Mouse (Mus musculus) limb, embryonic 10.5 days (tissue): ENCODE measurements around the gene Sik3. TPM values are rescaled to one million over a fixed set of nuclear protein-coding genes. Genes with fewer than 3 reads are reported as not detected.

Experiments
- DNase-seq: peaks from one replicate; pipeline ENCODE4 v3.0.0-alpha.2; 2017; ENCODE audit warnings: low spot score
- H3K27ac ChIP-seq: fragments of 300-500 bp; sonication (generic); 2 replicates; pipeline ENCODE4 v1.5.1; 2016; ENCODE audit warnings: mild to moderate bottlenecking
- H3K27me3 ChIP-seq: fragments of 300-500 bp; sonication (generic); 2 replicates; pipeline ENCODE4 v1.6.1; 2016; ENCODE audit warnings: low read depth, mild to moderate bottlenecking; ENCODE audit not compliant: poor library complexity, severe bottlenecking
- H3K36me3 ChIP-seq: fragments of 300-500 bp; sonication (generic); 2 replicates; pipeline ENCODE4 v1.6.1; 2016; ENCODE audit warnings: mild to moderate bottlenecking, moderate library complexity
- H3K4me1 ChIP-seq: fragments of 300-500 bp; sonication (generic); 2 replicates; pipeline ENCODE4 v1.6.1; 2016
- H3K4me3 ChIP-seq: fragments of 300-500 bp; sonication (generic); 2 replicates; pipeline ENCODE4 v1.5.1; 2016; ENCODE audit warnings: mild to moderate bottlenecking, moderate library complexity
- H3K9me3 ChIP-seq: fragments of 300-500 bp; sonication (generic); replicated peaks from 2 replicates; pipeline ENCODE4 v1.6.1; 2016; ENCODE audit warnings: mild to moderate bottlenecking
- WGBS: fragments of 180-500 bp; shearing (Covaris S2); methylation state at CpG from one replicate; pipeline ENCODE4 v1.1.7; 2016; 5-methylcytosine and 5-hydroxymethylcytosine counted together
- polyA plus RNA-seq: library from polyadenylated mRNA; unstranded; fragments of >200 nt; fragmentation: Nextera tagmentation; extraction: Ambion mirVana; gene quantifications from 2 replicates; pipeline ENCODE4 v1.2.1, GENCODE M21; 2016

Gene Sik3
- polyA plus RNA-seq, 1 experiment from 2014 or later = 10.6 TPM

- H3K36me3 ChIP-seq = peaks cover 16% of the 10 kb centered on the region
- H3K4me1 ChIP-seq = peaks cover 28% of the 10 kb centered on the region
- H3K27ac ChIP-seq = no peak overlapping the region
- DNase-seq = no peak
- 90% methylated on average over 9 of the region's 9 CpGs for WGBS
- H3K9me3 ChIP-seq = no peaks in the 10 kb centered on the region
- H3K4me3 ChIP-seq = no peak overlapping the region
- no peaks in the 10 kb centered on the region for H3K27me3 ChIP-seq
Observed at GRCm38 (mm10) chr9:46026058-46026849, 13.6 kb downstream of the Sik3 start.

GRCm38 (mm10) chr9:46027994-46028393 lies 15.4 kb downstream of the Sik3 start:
- WGBS = 36% methylated on average over 8 of the region's 8 CpGs

GRCm38 (mm10) chr9:46029534-46029933 lies 16.9 kb downstream of the Sik3 start:
- H3K4me1 ChIP-seq = peaks cover 54% of the 10 kb centered on the region
- no peaks in the 10 kb centered on the region for H3K9me3 ChIP-seq
- no peak for DNase-seq
- WGBS = 66% methylated on average over 6 of the region's 6 CpGs
- no peaks in the 10 kb centered on the region for H3K27me3 ChIP-seq
- peaks cover 6% of the 10 kb centered on the region; the same call in 1 of the 2 replicates for H3K36me3 ChIP-seq
- no peak overlapping the region for H3K4me3 ChIP-seq
- no peak overlapping the region for H3K27ac ChIP-seq

More at GRCm38 (mm10) chr9:46027994-46028393, 15.4 kb downstream of the Sik3 start:
- Histone ChIP-seq H3K4me1 (peaks cover 45% of the 10 kb centered on the region), H3K27ac (no peak overlapping the region), H3K9me3 (no peaks in the 10 kb centered on the region), H3K27me3 (no peaks in the 10 kb centered on the region), H3K4me3 (no peak overlapping the region), H3K36me3 (peaks cover 13% of the 10 kb centered on the region; the same call in 1 of the 2 replicates)
- DNase-seq = no peak

- H3K27ac ChIP-seq = no peak overlapping the region
- H3K27me3 ChIP-seq = no peaks in the 10 kb centered on the region
- no peak for DNase-seq
- 82% methylated on average over 5 of the region's 5 CpGs for WGBS
- H3K9me3 ChIP-seq = no peaks in the 10 kb centered on the region
- no peak overlapping the region for H3K4me3 ChIP-seq
- H3K36me3 ChIP-seq = peaks cover 6% of the 10 kb centered on the region; the same call in 1 of the 2 replicates
- peaks cover 59% of the 10 kb centered on the region for H3K4me1 ChIP-seq
Observed at GRCm38 (mm10) chr9:46030184-46030583, 17.6 kb downstream of the Sik3 start.

- Histone ChIP-seq H3K27me3 (no peaks in the 10 kb centered on the region), H3K27ac (no peak overlapping the region), H3K4me3 (no peak overlapping the region), H3K9me3 (no peaks in the 10 kb centered on the region), H3K36me3 (peaks cover 6% of the 10 kb centered on the region; the same call in 1 of the 2 replicates), H3K4me1 (peaks cover 64% of the 10 kb centered on the region)
- DNase-seq = no peak
- WGBS = 56% methylated on average over 6 of the region's 6 CpGs
Observed at GRCm38 (mm10) chr9:46030968-46031367, 18.3 kb downstream of the Sik3 start.

- no peak for DNase-seq
- H3K36me3 ChIP-seq = no peaks in the 10 kb centered on the region
- peaks cover 64% of the 10 kb centered on the region for H3K4me1 ChIP-seq
- 79% methylated on average over 6 of the region's 6 CpGs for WGBS
- H3K27ac ChIP-seq = no peak overlapping the region
- no peaks in the 10 kb centered on the region for H3K9me3 ChIP-seq
- H3K4me3 ChIP-seq = no peak overlapping the region
- no peaks in the 10 kb centered on the region for H3K27me3 ChIP-seq
Observed at GRCm38 (mm10) chr9:46032190-46032589, 19.6 kb downstream of the Sik3 start.

GRCm38 (mm10) chr9:46033058-46033457 lies 20.4 kb downstream of the Sik3 start:
- H3K27me3 ChIP-seq = no peaks in the 10 kb centered on the region
- WGBS = 22% methylated on average over 1 of the region's 1 CpGs
- H3K9me3 ChIP-seq = no peaks in the 10 kb centered on the region
- H3K27ac ChIP-seq = no peak overlapping the region
- H3K4me1 ChIP-seq = peaks cover 61% of the 10 kb centered on the region
- no peaks in the 10 kb centered on the region for H3K36me3 ChIP-seq
- H3K4me3 ChIP-seq = no peak overlapping the region
- DNase-seq = no peak

- Histone ChIP-seq H3K36me3 (no peaks in the 10 kb centered on the region), H3K9me3 (no peaks in the 10 kb centered on the region), H3K27me3 (no peaks in the 10 kb centered on the region), H3K4me3 (no peak overlapping the region), H3K4me1 (peaks cover 59% of the 10 kb centered on the region), H3K27ac (no peak overlapping the region)
- 75% methylated on average over 3 of the region's 3 CpGs for WGBS
- no peak for DNase-seq
Observed at GRCm38 (mm10) chr9:46033862-46034261, 21.2 kb downstream of the Sik3 start.

- Histone ChIP-seq H3K27me3 (no peaks in the 10 kb centered on the region), H3K36me3 (peaks cover 9% of the 10 kb centered on the region), H3K4me3 (no peak overlapping the region), H3K9me3 (no peaks in the 10 kb centered on the region), H3K4me1 (peaks cover 44% of the 10 kb centered on the region), H3K27ac (no peak overlapping the region)
- DNase-seq = no peak
- 68% methylated on average over 9 of the region's 9 CpGs for WGBS
Observed at GRCm38 (mm10) chr9:46035290-46035871, 22.8 kb downstream of the Sik3 start.

- Histone ChIP-seq H3K4me1 (peaks cover 29% of the 10 kb centered on the region), H3K36me3 (peaks cover 13% of the 10 kb centered on the region), H3K4me3 (no peak overlapping the region), H3K27me3 (no peaks in the 10 kb centered on the region), H3K9me3 (no peaks in the 10 kb centered on the region), H3K27ac (no peak overlapping the region)
- 94% methylated on average over 8 of the region's 8 CpGs for WGBS
- no peak for DNase-seq
Observed at GRCm38 (mm10) chr9:46036881-46037280, 24.3 kb downstream of the Sik3 start.

GRCm38 (mm10) chr9:46038786-46039185 lies 26.2 kb downstream of the Sik3 start:
- 97% methylated on average over 13 of the region's 13 CpGs for WGBS
- Histone ChIP-seq H3K9me3 (no peaks in the 10 kb centered on the region), H3K27ac (no peak overlapping the region), H3K36me3 (peaks cover 13% of the 10 kb centered on the region), H3K27me3 (no peaks in the 10 kb centered on the region), H3K4me3 (no peak overlapping the region), H3K4me1 (peaks cover 11% of the 10 kb centered on the region)
- DNase-seq = no peak

GRCm38 (mm10) chr9:46041186-46041585 lies 28.6 kb downstream of the Sik3 start:
- H3K27me3 ChIP-seq = no peaks in the 10 kb centered on the region
- no peak for DNase-seq
- no peaks in the 10 kb centered on the region for H3K4me1 ChIP-seq
- H3K9me3 ChIP-seq = no peaks in the 10 kb centered on the region
- WGBS = 80% methylated on average over 2 of the region's 2 CpGs
- no peak overlapping the region for H3K27ac ChIP-seq
- no peak overlapping the region for H3K4me3 ChIP-seq
- peaks cover 13% of the 10 kb centered on the region for H3K36me3 ChIP-seq

- no peak overlapping the region for H3K4me3 ChIP-seq
- no peaks in the 10 kb centered on the region for H3K27me3 ChIP-seq
- WGBS = 91% methylated on average over 3 of the region's 3 CpGs
- no peak overlapping the region for H3K27ac ChIP-seq
- no peaks in the 10 kb centered on the region for H3K4me1 ChIP-seq
- H3K36me3 ChIP-seq = peaks cover 13% of the 10 kb centered on the region
- no peak for DNase-seq
- H3K9me3 ChIP-seq = no peaks in the 10 kb centered on the region
Observed at GRCm38 (mm10) chr9:46042387-46042786, 29.8 kb downstream of the Sik3 start.
